Mouse (Mus musculus) liver, postnatal 0 days (tissue): ENCODE data around the gene Pdzph1.

ENCODE experiments used
- CTCF ChIP-seq: sonication (generic); IDR thresholded peaks from 2 replicates; pipeline ENCODE4 v1.5.1; 2016; ENCODE audit warnings: antibody characterized with exemption, low read depth
- EP300 ChIP-seq: IDR thresholded peaks from 2 replicates; pipeline ENCODE4 v1.6.1; 2016; ENCODE audit warnings: antibody characterized with exemption, low read depth, mild to moderate bottlenecking

DNA sequence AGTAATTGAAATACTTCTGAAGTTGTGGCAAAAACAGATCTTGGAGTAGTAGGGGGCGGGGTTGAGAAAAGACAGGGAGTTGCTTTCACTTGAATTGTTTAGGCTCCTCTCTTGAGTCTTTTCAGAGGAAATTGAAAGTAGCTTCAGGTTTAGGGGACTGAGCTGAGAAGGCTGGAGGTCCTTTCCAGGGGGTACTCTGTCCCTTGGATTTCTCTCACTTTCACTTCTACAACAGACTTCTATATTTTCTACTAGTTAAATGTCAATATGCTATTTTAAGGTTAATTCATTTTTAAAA is 58.2 kb downstream of the Pdzph1 start:
- TF ChIP-seq EP300 (no peak), CTCF (no peak)
